Mouse (Mus musculus): ENCODE data around the gene Srsf3.
"Not testable (repeated sequence)": the region's sequence is repeated elsewhere in the genome, so short reads cannot be mapped to it uniquely, and the experiment has no call there.

Gene Srsf3

DNA sequence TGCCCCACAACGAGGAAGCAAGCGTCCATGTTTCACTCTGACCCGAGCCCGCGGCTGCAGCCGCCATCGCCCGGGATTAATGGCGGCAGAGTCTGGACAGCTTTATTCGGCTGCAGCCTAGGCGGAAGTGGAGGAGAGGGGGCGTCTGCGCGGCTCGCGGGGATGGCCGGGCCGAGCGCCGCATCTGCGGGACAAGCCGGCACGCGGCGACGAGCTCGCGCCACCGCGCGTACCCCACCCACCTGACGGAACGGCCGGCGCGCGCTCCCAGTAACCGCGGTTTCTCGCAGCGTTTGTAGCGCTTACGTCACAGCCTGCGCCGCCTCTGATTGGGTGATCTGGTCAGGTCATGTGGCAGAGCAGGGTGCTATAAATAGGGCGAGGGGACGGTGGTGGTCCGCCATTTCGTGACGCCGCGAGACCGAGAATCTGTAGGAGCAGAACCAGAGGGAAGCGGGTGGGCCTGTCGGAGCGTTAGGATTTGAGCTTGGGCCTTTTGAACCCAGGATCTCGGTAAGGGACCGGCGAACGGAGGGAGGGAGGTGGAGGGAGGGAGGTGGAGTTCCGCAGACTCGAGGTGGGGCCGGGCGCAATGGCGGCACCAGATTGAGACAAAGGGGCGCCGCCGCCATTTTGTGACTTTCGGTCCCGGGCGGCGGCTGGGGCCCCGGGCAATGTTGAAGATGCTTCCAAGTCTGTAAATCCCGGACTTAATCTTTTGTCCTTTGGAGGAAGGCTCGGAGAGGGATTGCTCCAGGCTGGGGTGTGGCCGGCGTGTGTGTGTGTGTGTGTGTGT is at the start of gene Srsf3:
Srsf3 (plus strand) TSS at position 355 of the 796 bp plus-strand sequence.
- DNase-seq (ENCODE audit: low spot score in 2 of 2) = peak; percentile 96 to 99

DNA sequence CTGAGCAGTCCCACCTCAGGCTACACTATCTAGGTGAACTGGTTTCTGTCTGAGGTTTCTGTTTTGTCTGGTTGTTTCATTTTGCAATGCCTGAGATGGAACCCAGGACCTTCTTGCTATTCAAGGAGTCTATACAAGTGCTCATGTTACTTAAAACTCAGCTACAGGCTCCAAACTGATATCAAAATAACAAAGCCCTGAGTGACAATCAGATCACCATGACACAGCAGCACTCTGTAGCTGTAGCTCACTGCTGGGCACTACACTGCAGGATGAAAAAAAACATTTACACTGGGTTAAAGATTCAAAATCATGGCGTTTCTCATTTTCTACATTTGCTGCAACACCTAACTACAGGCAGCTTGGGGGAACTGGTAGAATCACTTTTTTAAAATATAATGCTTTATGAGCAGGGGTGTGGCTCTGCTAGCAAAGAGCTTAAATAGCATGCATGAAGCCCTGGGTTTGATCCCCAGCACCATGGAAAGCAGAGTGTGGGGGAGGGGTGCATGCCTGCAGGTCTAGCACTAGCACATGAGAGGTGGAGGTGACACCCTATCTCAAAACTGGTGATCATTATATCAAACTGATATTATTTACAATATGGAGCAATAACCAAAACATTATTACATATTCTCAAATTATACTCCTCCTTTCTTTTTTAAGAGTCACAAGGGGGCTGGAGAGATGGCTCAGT is 47.6 kb upstream of the Srsf3 start:
- DNase-seq (ENCODE audit: low spot score in 2 of 2) = no peak

DNA sequence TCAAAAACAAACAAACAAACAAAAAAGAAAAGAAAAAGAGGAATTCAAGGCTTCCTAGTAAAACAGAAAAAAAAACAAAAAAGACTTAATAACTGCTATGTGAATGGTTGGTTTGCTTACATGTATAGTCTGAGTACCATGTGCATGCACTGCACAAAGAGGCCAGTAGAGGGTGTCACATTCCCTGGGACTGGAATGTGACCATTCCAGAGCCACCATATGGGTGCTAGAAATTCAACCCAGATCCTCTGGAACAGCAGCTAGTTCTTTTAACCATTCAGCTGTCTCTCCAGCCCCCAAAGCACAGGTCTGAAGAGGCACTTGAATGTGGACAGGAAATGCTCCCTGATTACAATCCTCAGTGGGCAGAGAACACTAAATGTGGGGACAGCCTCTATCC is 45.6 kb upstream of the Srsf3 start:
- DNase-seq (ENCODE audit: low spot score in 2 of 2) = peak in 1 of 2 experiments; percentile 28

DNA sequence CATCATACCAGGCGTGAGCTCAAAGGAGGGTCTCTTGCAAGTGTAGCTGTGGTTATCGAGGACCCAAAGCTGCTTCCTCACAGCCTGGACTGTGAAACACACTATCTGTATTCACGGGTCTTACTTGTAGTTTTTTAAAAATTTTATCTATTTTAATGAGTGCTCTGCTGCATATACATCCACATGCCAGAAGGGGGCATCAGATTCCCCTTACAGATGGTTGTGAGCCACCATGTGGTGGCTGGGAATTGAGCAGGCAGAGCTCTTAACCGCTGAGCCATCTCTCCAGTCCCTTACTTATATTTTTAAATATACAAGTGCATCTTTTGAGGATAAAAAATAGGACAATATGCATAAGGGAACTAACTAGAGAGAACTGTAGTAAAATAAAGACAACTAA is 44.7 kb upstream of the Srsf3 start:
- peak in 1 of 2 experiments; percentile 21 for DNase-seq (ENCODE audit: low spot score in 2 of 2)

DNA sequence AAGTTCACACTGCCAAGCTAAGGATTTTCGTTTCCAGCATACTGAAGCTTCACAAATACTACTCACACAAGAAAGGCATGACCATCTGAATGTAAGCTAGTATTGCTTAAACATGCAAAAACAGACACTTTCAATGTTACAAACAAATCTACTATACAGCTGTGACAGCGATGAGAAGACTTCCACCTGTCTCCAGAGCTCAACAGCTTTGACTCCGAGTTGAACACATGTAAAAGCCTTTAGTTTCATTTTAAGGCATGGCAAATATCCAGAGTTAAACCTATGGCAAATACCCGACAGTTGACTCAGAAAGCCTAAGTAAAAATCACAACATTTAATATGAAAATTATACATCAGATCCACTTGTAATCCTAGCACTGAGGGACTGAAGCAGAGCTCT is 44.1 kb upstream of the Srsf3 start:
- no peak for DNase-seq (ENCODE audit: low spot score in 2 of 2)

DNA sequence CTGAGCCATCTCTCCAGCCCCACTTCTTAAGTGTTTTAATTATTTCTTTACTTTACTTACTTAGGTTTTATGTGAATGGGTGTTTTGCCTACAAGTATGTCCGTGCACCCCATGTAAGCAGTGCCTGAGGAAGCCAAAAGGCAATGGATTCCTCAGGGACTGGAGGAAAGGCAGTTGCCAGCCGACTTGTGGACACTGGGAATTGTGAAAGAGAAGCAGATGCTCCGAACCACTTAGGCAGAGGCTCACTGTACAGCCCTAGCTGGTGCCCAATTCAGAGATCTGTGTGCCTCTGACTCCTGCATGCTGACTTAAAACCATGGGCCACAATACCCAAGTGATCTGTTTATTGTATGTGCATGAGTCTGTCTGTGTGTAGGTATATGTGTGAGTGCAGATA is 43.4 kb upstream of the Srsf3 start:
- no peak for DNase-seq (ENCODE audit: low spot score in 2 of 2)

DNA sequence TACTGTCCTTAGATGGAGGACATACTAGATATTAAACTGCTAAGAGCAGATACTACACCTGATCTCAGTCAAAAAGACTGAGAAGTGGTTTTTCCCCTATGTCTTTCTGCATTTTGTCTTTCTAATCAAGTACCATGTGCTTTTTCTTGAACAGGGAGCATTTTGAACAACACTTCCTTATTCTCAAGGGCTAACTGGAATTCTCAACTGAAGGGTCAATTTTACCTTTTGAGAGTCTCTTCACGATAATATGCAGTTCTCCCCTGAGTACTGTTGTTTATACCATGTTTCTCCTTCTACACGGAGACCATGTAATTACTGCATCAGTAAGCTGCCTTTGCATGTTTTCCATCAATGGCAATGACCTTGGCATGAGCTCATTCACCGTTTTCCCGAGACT is 42.4 kb upstream of the Srsf3 start:
- DNase-seq (ENCODE audit: low spot score in 2 of 2) = no peak

DNA sequence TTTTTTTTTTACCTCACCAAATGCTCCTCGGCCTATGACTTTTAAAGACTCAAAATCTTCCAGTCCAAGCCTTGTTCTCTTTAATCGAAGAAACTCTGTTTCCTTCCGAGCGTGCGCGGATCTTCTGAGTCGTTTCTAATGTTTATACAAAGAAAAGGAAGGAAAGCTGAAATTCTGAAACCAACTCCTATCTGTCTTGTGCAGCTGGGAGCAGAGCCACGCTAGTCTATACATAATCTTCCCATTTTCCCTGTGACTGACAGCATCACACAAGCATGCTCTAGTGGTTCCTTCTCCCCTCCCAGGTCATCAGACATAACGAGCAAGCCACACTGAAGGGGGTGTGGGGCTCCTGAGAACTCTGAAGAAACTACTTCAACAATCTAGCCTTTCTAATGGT is 41.1 kb upstream of the Srsf3 start:
- DNase-seq (ENCODE audit: low spot score in 2 of 2) = no peak

DNA sequence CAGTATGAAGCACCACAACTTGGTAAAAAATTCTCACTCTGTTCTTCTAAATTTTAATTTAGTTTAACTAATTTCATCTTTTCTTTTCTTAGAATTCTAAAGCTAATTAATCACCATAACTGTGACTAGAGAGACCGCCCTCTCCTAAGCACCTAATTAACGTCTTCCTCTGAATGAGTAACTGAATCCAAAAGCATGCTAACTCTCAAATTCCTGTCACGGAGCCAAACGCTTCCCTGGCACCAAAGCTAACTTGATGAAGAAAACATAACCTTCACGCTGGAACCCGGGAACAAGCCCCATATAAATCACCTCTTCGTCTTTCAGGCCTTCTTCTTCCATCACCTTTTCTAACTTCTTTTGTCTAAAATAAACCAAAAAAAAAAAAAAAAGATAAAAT is 40.3 kb upstream of the Srsf3 start:
- no peak for DNase-seq (ENCODE audit: low spot score in 2 of 2)

DNA sequence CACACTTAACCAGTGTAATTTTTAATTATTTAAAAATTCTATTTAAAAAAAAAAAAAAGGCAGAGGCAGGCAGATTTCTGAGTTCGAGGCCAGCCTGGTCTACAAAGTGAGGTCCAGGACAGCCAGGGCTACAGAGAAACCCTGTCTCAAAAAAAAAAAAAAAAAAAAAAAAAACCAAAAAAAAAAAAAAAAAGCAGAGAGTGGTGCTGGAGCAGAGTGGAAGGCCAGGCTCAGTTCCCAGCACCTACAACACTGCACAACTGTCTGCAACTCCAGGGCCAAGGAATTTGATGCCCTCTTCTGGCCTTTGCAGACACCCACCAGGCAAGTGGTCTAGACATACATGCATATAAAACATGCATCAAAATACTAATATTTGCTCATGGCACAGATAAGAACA is 39.4 kb upstream of the Srsf3 start:
- not testable (repeated sequence) for DNase-seq (ENCODE audit: low spot score in 2 of 2)

DNA sequence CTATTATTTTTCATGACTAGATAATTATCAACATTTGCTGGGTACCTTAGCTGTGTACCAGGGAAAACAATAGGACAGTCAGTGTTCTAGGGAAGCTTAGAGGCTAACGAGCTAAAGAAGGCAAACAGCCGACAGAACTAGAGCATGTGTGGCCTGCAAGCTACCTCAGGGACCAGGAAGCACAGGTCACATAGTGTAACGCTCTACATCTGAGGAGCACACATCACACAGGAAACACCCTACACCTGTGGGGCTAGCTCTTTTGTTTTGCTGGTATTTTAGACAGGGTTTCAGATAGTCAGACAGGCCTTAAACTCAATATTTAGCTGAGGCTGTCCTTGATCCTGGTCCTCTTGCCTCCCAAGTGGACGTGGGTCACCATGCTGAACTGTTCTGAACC is 37.8 kb upstream of the Srsf3 start:
- no peak for DNase-seq (ENCODE audit: low spot score in 2 of 2)

DNA sequence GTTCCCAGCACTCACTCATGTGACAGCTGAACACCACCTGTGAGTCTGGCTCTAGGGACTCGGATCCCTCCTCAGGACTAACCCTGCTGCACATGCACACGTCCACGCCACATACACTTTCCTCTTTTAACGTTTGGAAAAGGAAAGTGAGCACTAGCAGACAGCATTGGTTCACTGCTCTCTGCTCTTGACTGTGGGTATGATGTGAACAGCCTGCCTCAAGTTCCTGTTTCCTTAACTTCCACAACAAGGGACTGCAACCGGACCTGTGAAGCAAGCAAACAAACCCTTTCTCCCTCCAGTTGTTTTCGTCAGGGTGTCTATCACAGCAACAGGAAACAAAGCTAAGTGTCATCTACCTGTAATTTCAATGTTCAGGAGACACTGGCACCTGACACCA is 32.0 kb upstream of the Srsf3 start:
- no peak for DNase-seq (ENCODE audit: low spot score in 2 of 2)

DNA sequence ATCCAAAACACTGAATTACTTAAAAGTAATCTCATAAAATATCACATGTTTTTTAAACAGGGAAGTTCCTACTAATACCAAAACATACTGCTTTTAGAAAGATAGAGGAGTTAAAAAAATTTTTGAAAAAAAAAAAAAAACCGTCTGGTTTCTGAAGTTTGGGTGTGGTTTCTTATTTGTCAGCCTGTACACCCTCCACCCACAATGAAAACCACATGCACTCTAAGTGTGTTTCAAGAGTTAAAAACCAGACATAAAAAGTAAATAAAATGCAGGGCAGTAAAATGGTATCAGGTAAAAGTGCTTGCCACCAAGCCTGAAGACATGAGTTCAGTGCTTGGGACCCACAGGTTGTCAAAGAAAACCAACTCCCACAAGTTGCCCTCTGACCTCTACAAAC is 28.7 kb upstream of the Srsf3 start:
- no peak for DNase-seq (ENCODE audit: low spot score in 2 of 2)

DNA sequence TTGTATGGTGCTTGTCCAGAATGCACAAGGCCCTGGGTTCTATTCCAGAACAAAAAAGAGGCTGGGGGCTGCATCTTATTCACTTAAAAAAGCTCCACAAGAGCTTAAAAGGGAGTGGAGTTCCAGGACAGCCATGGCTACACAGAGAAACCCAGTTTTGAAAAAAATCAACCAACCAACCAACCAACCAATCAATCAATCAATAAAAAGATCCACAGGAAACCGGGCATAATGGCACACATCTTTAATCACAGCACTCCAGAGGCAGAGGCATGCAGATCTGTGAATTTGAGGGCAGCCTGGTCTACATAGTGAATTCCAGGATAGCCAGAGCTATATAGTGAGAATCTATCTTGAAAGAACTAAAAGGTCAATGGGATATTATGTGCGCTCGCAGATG is 27.4 kb upstream of the Srsf3 start:
- no peak for DNase-seq (ENCODE audit: low spot score in 2 of 2)

DNA sequence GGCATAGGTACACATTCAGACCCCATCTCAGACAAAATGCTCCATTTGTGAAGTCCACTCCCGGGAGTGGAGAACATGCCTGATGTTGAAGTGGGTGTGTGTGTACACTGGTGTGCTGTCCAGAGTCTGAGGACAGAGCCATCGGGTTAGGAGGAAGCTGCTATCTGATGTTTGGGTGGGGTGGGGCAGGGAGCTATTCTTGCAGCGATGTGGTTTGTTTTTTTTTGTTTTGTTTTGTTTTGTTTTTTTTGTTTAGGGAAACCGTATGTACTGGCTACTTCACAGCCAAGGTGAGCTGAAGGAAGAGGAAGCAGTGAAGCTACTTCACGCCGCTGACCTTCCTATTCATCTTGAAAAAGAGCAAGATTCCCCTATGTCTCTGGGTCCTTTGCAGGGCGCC is 25.6 kb upstream of the Srsf3 start:
- no peak for DNase-seq (ENCODE audit: low spot score in 2 of 2)

DNA sequence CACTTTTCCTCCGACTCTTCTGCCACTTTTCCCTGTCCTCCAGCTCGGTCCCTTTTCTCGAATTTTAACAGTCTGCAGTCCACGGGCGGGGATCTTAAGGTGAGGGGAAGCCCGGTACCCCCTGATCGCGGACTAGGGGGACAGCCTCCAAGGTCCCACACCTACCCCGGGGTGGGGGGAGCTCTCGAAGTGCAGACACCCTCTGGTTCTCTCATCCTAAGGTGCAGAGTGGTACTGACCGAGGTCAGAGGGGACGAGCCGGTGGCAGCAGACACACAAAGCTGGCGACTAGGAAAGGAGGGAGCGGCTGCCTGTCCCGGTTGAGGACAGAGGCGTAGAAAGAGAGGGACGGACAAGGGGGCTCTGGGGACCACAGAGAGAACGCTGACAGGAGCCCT is 25.2 kb upstream of the Srsf3 start:
- DNase-seq (ENCODE audit: low spot score in 2 of 2) = no peak

DNA sequence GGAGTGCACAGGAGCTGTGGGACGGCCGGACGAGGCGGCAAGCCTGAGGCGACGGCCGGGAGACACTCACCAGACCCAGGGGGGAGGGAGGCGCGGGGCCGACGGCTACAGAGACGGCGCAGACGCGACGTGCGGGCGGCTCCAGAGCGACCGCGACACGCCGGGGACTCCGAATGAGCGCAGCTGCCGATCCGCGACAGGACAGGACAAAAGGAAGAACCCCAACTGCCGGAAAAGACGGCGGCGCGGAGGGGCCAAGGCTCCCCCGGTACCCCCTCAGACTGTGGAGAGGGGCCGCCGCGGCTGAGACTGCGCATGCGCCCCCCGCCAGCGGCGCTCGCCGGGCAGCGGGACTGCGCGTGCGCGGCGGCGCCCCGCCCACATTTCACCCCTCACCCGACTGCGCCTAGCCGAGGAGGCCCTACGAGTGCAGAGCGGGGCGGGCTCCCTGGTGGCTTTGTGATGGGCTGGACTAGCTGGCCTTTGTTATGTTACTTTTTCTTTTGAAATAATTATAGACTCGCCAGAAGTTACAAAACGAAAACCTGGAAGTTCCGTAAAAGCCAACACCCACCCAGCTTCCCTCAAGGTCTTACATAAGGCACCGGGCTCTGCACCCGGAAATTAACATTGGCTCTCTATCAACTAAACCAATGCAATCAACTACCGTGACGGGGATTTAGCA is 24.6 kb upstream of the Srsf3 start, which contains the start of gene Stk38:
Stk38 (minus strand) TSS at position 355 of the 685 bp plus-strand sequence.
- DNase-seq (ENCODE audit: low spot score in 2 of 2) = peak; percentile 83 to 93

DNA sequence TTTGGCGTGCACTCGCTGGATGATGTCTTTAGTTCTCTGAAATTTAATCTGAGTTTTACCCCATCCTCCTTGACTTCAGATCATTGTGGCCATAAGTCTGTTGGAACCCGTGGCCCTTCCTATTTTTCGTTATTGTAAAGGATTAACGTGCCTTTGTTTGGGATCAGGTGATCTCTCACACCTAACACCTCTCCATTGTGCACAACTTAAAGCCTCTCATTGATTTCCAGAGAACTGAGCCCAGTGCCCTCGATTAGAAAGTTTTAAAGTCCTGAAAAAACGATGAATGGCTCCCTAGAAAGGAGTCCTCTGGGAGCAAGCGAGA is 24.1 kb upstream of the Srsf3 start:
- no peak for DNase-seq (ENCODE audit: low spot score in 2 of 2)

DNA sequence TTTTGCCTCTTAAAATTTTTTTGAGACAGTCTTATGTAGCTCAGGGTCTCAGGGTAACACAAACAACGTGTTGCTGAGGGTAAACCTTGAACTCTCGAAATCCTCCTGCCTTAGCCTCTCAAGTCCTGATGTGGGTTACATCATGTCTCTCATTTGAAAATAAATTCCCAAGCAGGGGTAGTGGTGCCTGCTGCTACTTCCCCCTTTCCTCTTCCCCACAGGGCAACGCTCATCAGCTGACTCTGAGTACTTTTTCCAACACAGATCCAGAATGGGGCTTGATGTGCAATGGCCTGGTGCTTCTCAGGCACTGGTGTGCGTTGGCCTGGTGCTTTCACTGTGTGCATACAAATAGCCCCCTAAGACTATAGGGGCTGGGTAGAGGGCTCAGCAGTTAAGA is 23.2 kb upstream of the Srsf3 start:
- no peak for DNase-seq (ENCODE audit: low spot score in 2 of 2)

DNA sequence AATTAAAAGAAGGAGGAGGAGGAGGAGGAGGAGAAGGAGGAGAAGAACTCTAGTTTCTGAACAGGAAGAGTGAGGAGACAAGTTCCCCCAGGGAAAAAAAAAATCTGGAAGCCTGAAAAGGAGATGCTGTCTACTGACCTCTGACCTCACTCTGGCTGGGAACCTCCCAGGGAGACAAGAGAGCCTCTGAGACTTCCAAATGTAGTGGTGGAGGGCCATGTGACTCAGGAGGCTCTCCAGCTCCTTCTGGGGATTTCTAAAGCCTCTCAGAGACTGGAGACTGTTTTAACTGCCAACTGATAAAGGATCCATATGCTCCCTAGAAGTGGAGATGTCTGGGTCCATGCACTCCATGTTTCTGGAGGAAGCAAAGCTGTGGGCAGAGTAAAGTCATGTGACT is 18.2 kb upstream of the Srsf3 start:
- no peak for DNase-seq (ENCODE audit: low spot score in 2 of 2)

DNA sequence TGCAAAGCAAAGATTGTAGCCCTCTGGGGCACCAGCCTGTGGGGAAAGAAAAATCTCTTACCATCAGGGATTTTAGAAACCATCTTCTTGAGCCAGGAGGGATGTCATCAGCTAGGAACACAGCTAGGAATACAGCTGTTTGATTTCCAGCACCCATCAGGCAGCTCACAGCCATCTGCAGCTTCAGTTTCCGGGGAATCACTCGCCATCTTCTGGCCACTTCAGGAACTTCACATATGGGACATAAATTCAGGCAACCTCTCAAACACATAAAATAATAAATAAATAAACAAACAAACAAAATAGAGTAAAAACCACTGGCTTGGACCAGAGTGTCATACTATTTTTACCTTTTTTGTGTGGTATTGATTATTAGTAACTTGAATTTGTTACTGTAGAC is 16.8 kb upstream of the Srsf3 start:
- peak in 1 of 2 experiments; percentile 36 for DNase-seq (ENCODE audit: low spot score in 2 of 2)

DNA sequence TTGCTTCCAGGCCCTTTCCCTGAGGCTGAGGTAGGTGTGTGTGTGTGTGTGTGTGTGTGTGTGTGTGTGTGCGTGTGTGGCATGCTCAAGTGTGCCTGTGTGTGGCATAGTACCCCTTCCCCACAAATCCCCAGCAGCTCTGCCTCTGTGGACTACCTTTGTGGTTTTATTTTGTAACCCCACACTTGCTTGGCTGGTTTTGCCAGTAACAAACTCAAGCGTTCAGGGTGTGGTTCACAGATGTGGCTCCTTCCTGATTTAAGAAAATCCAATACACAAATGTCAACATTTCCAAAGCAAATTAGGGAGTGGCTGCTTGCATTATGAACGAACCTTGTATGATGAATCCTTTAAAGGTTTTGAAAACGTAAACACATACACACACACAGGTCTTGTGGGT is 15.7 kb upstream of the Srsf3 start:
- DNase-seq (ENCODE audit: low spot score in 2 of 2) = no peak
